Mouse (Mus musculus) ES-Bruce4 (cell line): ENCODE data around the gene Ogt.

Source experiments
- CTCF ChIP-seq: IDR thresholded peaks from one replicate; pipeline ENCODE4 v1.8.1; 2011; ENCODE audit warnings: low read depth, low read length
- EP300 ChIP-seq: IDR thresholded peaks from 2 replicates; pipeline ENCODE4 v1.6.1; 2011; ENCODE audit warnings: low read depth, low read length; ENCODE audit not compliant: insufficient read depth
- POLR2A ChIP-seq: IDR thresholded peaks from one replicate; pipeline ENCODE4 v1.8.1; 2011; ENCODE audit warnings: low read length; ENCODE audit not compliant: insufficient read depth

DNA sequence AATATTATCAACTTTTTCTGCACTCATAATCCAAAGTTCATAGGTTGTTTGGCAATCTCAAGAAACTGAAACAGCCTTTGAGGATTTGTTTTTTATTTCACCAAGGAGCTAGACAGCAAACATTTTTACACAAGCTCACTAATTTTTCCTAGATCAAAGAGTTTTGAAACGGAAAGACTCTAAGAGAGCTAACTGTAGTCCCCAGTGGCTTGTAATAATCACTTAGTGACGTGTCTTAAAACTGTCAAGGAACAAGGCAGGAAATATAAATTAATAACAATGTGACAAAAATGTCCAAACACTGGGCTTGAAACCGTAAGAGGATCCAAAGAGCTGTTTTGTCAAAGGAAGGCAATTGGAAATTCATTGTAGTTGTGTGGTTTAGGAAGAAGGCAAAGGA, 1.0 kb upstream of the Ogt start:
- no peak for TF ChIP-seq POLR2A
- no peak for TF ChIP-seq CTCF
- no peak for TF ChIP-seq EP300
